Mouse (Mus musculus): ENCODE measurements around the gene Spag7.

Gene Spag7

DNA sequence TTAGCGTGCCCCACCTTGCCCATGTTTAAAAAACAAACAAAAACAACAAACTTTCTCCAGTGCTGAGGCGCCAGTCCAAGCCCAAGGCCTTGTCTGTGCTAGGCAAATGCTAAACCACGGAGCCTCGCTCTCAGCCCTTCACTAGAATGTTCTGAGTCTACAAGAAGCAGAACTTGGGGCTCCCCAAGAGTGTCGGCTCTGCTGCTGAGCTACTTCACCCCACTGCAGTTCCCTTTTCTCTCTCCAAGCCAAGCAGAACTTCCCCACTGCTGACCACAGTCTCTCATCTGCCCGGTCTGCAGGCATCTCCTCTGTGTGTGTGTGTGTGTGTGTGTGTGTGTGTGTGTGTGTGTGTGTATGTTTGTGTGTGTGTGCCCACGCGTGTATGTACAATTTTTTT lies 10.7 kb upstream of the Spag7 start:
- no peak for DNase-seq

DNA sequence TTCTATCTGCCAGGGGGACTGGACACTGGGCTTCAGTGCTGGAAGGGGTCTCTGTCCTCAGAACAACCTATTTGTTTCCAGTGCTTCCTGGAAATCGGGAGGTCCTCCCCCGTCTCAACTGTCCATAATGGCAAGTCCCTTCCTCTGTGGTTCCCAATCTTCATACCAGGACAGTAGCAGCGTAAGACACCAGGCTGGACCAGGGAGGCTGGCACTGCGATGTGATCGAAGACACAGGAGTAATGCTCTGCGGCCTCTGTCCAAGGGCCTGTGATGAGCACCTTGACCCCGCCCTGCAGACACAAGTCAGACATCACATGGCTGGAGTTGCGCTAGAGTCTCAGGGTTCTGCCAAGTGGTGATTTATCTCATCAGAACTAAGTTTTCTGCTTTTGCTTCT lies 10.1 kb upstream of the Spag7 start:
- no peak for DNase-seq

DNA sequence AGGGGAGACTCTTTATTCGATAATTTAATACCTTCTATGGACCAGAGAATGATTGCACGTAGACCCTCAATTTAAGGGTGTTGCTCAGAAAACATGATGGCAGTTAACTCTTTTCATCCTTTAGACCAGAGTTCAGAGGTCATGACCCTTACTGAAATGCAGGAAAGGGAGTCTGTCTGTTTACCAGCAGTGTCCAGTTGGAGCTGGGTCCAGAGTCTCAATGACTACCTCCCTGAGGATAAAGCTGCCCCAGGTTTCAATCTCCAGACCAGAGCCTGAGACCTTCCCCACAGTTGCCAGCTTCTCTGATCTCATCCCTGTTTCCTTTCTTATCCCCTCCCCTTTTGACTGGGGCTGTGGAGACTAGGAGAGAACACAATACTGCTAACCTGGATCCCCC lies 9.4 kb upstream of the Spag7 start:
- no peak for DNase-seq

DNA sequence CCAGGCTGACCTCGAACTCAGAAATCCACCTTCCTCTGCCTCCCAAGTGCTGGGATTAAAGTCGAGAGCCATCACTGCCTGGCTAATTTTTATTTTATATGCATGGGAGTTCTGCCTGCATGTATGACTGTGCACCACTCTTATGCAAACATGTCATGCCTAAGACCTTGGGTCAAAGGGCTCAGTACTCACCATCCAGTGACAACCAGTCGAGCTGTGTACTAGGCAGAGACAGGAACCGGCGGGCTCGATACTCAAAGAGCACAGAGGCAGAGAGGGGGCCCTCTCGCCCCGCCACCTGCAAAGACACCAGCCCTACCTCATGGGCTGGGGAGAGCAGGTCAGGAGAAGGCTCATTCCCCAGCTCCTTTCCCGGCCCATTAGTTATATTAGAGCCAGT lies 8.9 kb upstream of the Spag7 start:
- no peak for DNase-seq

DNA sequence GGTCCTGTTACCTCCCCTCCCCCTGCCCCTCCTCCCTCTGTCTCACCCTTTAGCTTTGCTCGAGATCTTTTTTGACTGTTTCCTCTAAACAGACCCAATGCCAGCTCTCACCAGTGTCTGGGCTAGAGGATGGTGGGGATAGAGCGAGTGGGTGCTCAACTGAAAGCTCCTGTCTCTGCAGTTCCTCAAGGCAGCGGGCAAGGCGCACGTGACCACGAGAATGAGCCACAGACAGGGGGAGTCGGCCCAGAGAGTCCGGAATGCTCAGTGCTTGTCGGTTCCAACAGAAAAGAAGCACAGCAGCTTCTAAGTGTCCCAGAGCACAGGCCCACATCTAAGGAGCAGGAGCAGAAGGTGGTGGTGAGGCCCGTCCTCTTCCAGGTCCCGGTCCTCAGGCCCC lies 5.3 kb upstream of the Spag7 start:
- no peak for DNase-seq

DNA sequence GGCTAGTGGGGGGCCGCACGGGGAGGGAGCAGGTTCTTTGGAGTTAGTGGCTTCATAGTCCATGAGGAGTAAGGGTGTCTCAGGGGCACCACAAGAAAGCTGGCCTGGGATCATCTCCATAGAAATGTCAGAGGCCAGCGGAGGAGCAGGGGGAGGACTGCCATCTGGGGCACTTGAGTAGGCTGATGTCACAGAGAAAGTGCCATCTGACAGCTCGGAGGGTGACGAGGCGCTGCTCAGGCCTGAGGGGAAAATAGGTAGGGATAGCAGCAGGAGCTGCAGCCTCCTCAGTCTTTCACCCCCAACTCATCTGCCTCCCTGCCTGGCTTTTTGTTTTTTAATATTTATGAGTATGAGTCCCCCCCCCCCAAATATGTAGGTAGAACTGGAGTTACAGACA lies 4.8 kb upstream of the Spag7 start:
- DNase-seq: no peak

DNA sequence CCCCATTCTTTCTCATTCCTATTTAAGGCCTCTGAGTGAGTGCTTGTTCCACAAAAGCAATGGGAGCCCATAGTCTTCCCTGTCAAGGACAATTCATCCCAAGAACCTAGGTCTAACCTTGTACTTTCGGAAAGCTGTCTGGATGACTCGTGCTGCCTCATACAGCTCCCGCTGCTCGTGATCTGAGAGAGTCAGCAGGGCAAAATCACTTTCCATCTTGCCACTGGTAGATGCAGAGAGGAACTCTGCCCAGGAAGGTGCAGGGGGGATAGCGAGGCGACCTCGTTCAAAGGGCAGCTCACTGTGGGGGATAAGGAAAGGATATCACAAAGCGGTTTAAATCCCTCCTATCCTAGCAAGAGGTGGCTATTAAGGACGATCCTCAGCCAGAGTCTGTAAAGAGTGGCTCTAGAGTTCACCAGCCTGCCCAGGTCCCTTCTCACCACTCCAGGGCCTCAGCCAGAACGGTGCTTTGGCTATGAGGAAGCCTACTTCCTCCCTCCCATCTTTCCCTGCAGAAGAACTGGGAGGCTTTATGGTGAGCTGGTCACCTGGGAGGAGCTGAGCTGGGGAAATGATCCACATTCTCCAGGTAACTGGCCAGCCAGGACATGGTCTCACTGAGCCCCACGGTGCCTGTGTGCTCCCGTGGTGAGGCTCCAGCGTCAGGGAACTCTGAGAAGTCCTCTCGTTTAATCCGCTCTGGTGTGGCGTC lies 2.3 kb upstream of the Spag7 start:
- no peak for DNase-seq

DNA sequence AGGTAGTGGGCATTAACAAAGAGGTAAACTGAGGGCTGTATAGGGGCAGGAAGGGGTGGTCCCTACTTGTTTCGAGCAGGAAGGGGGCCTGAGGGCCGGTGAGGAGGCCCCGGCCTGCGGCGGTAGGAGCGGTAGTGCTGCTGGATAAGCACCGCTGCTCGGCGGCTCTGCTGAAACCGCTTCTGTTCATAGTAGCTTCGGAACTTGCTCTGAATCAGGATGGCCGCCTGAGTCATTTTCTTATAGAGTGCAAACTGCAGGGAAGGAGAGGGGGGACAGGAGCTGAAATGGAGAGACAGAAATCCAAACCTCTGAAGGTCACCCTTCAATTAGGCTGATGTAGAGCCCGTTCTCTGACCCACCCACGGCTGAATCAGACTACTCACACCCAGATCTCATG lies 1.3 kb upstream of the Spag7 start:
- DNase-seq: no peak

DNA sequence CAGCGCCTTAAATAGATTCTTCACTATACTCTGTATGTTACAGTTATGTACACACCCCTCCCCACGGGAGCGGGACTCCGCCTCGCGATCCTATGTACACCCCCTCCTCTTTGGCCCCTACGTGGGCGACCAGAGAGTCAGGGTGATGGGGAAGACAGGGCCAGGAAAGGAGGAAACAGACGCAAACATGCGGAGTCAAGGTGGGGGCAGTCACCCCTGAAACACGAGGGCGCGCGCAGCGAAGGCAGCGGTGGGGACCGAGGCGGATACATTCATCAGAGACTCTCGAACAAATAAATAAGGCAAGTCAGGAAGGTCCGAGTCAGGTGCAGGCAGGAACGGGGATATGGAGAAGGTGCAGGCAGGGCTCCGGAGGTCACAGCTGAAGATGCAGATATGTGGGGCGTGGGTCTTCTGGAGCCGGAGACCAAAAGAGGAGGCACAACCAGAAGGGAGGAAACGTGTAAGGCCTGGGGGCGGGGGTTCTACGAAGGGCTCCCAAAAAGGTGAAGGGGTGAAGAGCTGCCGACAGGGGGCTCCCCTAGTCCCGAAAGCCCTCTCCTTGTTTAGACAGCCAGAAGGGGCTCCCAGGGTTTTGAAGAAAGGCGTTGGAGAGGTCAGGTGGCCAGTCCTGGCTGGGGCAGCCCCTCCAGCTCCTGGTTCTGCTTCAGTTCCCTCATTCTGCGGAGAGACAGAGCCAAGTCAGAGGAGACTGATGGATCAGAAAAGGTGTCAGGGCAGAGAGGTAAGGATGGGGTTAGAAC lies 548 bp upstream of the Spag7 start:
- peak; percentile 71 for DNase-seq

DNA sequence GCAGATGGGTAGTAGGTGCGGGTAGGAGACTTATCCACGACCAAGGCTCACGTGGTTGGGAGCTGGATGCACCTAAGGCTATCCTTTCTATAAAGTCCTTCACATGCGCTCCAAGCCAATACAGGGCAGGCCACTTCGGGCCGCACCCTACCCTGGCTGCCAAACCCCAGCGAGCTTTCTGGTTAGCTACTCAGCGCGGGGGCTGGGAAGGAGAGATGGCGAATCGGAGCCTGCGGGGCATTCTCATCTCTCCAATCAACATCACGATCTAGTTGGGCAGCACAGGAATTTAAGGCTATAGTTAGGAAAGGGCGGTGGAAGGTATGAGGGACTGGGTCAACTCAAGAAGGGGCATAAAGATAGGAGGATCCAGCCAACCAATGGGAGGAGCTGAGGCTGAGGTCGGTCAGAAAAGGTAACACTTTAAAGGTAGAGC lies 863 bp downstream of the Spag7 start:
- peak; percentile 70 for DNase-seq

DNA sequence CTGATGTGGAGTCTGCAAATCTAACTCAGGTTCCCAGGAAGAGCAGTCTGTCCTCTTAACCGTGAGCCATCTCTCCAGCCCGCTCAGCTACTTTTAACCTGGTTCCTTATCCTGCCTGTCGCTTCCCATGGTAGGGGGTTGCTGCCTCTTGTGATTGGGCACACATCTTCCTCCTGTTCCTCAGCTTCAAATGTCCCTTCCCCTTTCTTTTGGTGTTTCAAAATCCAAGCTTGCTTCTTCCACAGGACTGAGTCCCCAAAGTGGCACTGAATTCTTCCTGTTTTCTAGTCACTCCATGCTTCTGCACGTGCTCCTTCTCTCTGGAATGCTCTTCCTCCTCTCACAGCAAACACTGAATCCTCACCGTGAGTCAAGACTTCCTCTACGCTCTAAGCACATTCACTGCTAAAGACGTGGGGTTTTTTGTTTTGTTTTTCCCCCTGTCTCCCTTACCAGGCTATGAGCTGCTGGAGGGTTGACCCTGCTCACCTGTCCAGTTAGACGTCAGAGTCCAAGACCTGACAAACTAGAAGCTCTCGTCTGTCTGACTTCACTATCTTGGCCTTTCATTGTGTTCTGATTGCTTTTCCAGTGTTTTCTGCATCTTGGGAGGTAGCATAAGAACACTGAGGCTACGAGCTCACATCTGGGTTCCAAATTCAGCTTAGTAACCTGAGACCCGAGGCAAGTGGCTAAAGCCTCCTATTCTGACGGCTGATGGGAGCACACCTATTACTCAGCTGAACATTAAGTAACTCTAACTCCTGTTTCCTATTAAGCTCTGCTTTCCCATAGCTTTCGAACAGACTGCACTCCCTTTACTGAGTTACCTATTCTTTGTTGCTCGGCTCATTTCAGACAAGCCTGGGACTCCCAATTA lies 1.7 kb downstream of the Spag7 start:
- no peak for DNase-seq

DNA sequence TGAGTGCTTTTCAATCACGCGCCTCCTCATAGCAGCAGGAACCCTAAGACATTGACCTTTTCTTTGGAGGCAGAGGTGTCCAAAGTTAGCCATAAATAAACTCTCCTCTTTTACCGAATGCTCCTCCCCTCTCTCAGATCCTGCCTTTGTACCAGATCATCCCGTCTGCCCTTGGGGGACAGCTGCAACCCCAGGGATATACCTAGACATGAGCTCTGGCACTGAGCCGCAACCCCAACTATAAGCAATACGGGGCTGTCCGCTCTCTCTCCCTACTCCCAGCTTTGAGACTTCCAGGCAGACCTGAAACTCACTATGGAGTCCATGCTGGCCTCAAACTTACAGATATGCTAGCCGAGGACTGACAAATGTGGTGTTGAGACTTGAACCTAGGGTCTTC lies 2.5 kb downstream of the Spag7 start:
- DNase-seq: no peak

DNA sequence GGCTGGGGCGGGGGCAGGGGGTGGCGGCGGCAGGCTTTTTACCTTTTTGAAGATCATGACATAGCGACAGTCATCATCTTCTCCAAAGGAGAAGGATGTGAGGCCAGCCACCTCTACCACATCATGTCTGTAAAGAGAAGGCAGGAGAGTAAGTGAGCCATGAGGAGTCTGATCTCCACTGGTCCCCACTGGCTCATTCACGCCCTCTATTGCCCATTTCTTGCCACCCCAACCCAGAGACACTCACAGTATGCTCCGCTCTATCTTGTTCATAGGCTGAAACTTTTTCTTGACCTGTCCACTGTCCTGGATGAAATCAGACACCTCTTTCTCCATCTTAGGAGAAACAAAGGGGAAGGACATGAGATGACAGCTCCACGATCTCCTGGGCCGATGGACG lies 4.5 kb downstream of the Spag7 start:
- DNase-seq: no peak

DNA sequence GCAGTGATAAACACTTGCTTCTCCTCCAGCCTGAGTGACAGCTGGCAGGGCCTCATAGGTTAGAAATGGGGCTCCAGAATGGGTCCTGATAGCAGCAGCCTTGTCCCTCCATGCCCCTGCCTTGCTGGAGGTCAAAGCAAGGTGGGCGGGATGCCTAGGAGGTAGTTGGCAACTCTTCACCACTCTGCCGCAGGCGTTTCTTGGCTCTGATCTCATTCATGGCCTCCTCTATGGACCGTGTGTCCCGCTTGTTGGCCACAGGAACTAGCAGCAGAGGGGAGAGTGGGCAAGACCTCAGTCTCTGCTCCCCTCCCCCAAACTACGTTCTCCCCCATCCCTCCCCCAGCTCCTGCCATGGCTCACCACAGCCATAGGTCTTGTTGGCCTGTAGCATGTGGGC lies 5.3 kb downstream of the Spag7 start:
- no peak for DNase-seq

DNA sequence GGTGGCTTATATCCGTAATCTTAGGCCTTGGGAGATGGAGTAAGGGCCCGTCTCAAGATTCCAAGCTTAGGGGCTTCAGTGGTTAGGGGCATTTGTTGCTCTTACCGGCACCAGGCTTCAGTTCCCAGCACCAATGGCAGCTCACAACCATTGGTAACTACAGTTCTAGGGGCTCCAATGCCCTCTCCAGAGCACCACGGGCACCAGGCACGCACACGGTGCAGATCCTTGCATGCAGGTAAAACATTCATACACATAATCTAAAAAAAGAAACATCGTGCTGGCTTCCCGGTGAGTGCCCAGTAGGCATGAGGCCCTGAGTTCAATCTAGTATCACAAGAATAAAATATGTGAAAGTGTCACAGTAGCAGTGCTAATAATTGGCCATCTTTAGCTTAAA lies 6.1 kb downstream of the Spag7 start:
- DNase-seq: no peak

DNA sequence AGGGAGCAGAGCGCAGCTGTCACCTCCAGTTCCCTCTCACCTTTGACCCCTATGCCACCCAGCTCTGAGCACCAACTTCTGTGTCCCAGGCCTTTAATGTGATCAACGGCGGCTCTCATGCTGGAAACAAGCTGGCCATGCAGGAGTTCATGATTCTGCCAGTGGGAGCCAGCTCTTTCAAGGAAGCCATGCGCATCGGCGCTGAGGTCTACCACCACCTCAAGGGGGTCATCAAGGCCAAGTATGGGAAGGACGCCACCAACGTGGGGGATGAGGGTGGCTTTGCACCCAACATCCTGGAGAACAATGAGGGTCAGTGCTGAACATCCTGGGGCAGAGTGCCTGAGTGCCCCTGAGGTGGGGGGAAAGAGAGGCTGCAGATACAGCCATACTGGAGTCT lies 8.6 kb downstream of the Spag7 start:
- DNase-seq: no peak

DNA sequence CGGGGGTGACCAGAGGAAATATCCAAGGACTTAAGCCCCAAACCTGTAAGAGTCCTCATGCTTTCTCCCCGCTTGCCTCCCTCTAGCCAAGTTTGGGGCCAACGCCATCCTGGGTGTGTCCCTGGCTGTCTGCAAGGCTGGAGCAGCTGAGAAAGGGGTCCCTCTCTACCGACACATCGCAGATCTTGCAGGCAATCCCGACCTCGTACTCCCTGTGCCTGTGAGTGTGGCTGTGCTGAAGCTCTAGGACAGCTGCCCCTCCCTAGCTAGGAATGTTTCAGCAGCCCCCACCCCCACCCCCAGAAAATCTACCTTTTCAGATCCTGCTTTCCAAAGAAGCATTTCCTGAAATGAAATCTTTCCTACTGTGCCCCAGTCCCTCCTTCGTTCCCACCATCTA lies 10.3 kb downstream of the Spag7 start:
- no peak for DNase-seq

DNA sequence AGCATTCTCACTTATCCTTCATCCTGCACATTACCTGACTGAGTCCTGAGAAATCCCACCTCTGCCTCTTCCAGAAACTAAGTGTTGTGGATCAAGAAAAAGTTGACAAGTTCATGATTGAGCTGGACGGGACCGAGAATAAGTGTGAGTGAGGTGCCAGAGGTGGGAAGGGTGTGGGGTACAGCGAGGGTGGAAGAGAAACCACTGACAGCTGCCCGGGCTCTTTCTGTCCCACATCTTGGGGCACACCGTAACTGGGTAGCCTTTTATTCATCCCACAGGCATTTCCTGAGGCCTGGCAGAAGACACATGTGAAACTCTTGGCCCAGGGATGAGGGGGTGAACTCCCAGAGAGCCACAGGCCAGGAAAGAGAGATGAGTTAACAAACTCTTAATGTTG lies 10.7 kb downstream of the Spag7 start:
- no peak for DNase-seq

DNA sequence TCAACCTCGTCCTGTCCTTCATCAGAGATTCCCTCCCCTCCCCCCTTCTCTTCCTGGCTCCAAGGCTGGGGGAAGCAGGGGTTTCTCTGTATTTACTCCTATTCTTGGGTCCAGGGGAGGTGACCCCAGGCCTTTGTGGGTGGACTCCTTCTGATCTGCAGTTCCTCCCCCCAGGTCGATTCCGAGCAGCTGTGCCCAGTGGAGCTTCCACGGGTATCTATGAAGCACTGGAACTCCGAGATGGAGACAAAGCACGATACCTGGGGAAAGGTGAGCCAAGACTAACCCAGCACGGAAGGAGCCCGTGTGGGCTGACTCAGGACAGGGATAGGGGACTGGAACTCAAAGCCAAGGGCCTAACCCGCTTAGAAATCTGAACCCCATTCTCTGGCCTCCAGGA lies 11.2 kb downstream of the Spag7 start:
- DNase-seq: no peak

DNA sequence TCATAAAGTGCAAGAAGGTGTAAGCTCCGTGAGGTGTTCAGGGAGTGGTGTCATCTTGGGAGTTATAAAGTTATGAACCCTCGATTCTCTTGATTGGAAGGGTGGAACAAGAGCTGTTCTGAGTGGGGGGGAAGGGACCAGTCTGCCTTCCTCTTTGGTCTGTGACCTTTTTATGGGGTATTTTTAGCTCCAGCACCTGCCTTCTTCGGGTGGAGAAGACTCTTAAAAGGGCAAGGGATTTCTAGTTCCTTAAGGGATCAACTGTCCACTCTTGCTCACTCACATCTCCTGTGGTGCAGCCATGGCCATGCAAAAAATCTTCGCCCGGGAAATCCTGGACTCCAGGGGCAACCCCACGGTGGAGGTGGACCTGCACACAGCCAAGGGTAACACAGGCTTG lies 11.6 kb downstream of the Spag7 start:
- no peak for DNase-seq

DNA sequence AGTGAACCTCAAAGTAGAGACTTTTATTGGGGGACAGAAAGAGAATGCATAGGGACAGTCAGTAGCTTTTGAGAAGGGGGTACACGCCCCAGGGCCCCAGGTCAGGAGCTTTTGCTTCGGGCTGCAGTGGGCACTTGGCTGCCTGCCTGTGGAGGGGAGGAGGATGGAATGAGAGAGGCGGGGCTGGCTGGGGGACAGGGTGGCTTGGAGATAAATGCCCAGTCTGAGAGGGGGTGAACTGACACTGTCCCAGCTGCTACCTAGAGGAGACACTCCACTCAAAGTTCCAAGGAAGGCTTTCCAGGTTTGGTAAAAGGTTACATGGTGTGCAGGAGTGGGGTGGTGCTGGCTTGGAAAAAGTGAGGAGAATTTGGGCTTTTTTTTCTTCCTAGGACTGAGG lies 12.3 kb downstream of the Spag7 start, which contains the start of gene Eno3:
Gene Eno3 (plus strand): TSS at position 239 of the 400 bp plus-strand sequence.
- no peak for DNase-seq

DNA sequence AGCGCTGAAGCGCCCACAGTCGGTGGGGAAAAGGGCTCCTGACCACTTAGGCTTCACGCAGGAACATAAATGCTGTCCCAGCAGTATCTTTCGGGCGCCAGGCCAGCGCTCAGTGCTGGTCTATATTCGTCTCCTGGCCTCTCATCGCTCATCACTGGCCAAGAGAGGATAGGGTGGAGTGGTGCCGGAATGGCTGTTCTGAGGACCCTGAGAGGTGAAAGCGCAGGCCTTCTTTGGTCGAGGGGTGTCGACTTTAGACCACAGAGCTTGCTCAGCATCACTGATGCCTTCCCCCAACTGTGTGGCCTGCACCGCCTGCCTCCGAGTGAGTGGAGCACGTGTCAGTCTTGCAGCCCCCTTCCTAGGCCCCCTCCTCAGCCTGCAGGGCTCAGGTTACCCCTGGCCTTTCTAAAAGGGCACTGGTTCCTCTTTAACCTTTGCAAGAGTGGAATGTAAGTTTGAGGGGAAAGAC lies 12.7 kb downstream of the Spag7 start:
- DNase-seq: no peak
